Mouse (Mus musculus): ENCODE results near the gene Gpr1. TPM values are rescaled to one million over a fixed set of nuclear protein-coding genes. Genes with fewer than 3 reads are reported as not detected.
"Not testable (repeated sequence)": the region's sequence is repeated elsewhere in the genome, so short reads cannot be mapped to it uniquely, and the experiment has no call there.

The Gpr1 gene
- total RNA-seq, 2 experiments from 2014 or later = 0.29 to 0.59 TPM

- no peak for DNase-seq
Observed at GRCm38 (mm10) chr1:63219277-63219676, 4.9 kb upstream of the Gpr1 start.

DNA sequence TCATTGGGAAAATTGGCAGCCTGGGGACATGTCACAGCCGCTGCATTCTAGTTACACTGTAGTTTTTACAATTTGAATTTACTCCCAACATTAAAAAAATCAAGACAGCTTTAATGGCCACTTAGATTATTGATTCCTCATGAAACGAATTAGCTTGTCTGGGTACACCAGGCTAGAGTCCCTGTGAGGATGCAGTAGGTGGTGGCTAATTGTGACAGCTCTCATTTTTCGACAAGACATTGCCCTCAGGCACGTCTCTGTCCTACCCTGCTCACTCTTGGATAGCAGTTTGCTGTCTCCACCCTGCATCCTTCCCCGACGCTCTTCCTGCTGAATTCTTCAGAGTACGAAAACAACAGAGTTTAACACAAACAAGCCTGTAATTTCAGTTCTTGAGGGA, 288 bp upstream of the Gpr1 start:
- DNase-seq = no peak

DNA sequence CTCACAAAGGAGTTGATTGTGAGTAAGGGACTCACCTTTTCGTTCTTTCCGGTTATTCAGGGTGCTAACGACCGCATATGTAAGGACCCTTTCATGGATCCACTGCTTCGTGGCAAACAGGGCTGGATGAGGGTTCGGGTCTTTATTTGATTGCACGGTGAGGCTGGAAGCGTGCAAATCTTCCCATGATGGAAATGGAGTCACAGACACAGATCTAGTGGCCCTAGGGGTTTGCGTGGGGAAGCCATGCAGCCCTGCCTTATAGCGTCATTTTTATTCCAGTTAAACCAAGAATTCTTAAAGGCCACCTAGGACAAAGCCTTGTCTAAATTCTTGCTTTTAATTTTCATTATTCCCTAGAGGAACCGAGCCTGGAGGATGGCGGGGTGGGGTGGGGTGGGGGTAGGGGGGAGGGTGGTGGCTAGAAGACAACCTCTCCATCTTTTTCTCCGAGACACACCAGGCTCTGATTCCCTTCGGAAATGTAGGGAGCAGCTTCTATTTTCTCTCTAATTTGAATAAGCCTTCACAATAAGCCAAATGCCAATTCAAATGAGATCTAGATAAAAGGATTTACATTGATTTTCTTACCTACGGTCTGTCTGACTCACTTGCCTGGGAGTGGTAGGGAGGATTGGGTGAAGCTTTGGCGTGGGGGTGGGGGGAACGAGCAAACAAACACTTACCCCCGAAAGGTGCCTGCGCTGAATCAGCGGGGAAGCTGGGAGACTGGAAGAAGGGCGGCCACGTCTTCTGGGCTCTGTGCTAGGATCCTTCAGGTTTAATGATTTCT, 669 bp downstream of the Gpr1 start:
- no peak for DNase-seq

- no peak for DNase-seq
Observed at GRCm38 (mm10) chr1:63209861-63210529, 4.3 kb downstream of the Gpr1 start.

DNA sequence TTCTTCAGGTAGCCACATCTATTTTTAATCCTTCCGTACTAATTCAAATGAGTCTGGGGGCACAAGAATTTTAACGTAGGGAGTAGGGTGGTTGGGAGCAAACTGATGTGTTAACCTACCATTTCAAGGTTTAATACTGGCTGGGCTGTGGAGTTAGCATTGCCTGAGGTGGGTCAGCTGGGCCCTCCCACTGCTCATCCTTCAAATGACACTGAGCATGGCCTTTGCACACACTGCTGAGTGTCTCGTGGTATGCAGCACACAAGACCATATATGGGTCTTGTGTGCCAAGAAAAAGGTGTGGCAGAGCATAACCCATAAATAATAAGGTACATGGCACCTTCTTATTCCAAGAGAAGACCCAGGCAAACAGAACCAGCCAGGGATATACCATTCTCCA, 6.7 kb downstream of the Gpr1 start:
- DNase-seq = no peak

DNA sequence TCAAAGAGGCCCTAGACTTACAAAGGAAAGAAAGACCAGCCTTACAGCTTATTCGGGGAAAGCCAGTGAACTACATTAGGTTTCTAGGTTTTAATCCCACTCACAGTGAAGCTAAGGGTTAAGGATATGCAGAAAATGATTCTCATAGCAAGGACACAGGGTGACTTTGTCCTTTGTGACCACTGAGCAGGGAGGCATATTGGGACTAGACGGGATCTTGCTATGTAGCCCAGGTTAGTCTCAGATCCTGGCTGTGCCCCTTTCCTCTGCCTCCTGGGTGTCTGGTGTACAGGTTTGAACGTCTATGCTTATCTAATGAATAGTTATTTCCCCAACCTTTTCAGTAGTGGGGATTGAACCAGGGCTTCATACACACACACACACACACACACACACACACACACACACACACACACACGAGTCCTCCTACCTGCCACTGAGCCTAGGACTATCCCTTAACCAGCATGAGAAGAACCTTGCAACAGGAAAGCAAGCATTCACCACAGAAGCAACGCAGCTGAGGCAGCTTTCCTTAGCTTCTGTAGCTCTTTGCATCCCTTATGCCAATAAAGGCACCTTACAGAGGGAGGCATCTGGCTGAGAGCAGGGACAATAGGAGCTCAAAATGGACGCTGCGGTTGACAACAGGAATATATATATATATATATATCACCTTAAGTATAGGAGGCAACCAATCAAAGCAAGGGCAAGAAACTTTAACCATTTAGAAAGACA, 9.5 kb downstream of the Gpr1 start:
- DNase-seq = no peak

- no peak for DNase-seq
Observed at GRCm38 (mm10) chr1:63203950-63204659, 10.2 kb downstream of the Gpr1 start.

GRCm38 (mm10) chr1:63203471-63203870, 10.9 kb downstream of the Gpr1 start:
- DNase-seq = no peak

- no peak for DNase-seq
Observed at GRCm38 (mm10) chr1:63201672-63202071, 12.7 kb downstream of the Gpr1 start.

GRCm38 (mm10) chr1:63200322-63200721, 14.0 kb downstream of the Gpr1 start:
- DNase-seq = no peak

- no peak for DNase-seq
Observed at GRCm38 (mm10) chr1:63199387-63199786, 15.0 kb downstream of the Gpr1 start.

DNA sequence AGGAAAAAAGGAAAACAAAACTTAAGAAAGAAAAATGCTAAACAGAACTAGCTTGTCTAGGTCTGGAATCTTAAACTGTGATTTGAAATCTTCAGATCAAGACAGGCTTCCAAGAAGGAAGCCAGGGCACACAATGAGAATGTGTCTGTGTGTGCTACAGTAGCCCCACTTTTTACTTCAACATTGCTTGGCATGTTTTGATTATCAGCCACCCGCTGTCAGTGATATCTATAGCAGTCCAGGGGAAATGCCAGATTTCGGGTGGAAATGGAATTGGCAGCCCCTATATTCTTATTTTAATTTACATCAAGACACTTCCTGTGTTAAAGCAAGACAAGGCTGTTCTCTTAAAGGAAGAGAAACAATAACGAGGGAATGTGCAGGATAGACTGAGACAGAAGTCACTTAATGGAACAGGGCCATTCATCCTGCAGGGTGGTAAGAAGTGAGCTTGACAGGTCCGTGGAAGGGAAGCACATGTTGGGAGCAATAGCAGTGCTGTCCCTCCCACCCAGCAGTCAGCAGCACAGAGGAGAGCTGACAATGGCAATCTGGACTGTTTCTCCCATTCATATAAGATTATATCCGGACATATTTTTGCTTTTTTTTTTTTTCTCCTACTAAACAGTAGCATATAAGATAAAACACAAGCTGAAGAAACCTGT, 18.4 kb downstream of the Gpr1 start:
- no peak for DNase-seq

DNA sequence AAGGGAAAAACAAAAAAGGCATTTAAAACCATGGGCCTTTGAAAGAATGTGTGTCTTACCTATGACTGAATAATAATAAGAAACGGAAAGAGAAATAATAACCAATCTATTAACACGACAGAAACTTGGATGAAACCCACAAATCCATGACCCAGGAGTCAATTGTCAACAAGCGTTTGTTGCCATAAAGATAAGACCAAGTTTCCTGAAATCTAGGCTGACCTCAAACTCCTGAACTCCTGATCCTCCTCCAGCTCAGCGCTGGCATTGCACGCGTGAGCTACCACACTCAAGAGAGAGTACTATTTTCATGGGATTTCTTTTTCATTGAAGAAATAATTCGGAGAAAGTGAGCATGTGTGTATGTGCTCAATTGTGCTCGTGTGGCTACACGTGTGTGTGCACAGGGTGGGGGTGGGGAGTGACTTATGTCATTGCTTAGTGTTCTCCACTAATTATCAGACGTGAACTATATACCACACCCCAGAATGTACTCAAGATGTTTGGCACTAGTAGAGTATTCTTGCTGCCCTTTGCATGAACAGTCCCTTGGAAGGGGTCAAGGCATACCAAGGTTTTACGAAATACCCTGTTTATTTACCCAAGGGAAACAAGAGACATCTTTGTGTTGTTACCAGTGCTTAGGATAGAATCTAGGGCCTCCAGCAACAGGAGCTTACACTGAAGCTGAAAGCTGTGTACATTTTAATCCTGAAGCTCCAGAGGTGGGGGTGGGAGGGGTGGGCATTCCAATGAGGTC, 21.9 kb downstream of the Gpr1 start:
- DNase-seq = no peak

GRCm38 (mm10) chr1:63190851-63191250, 23.5 kb downstream of the Gpr1 start:
- peak; percentile 35 for DNase-seq

DNA sequence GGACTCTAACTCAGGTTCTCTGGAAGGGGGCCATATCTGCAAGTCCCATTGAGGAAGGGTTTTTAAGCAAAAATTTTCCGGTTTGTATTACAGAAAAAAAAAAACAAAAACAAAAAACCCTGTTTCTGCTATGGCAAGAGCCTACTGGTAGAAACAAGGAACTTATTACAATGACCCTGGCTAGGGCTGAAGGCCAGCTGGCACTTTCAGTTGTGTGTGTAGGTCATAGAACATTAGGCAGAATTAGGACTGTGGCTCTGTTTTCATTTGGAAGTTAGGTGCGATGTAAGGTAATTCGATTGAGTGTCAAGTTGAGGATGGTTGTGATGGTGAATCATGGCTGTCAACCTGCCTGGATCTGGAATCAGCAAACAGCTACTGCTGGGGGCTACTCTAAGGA, 25.8 kb downstream of the Gpr1 start:
- no peak for DNase-seq

GRCm38 (mm10) chr1:63185430-63185829, 28.9 kb downstream of the Gpr1 start:
- not testable (repeated sequence) for DNase-seq

DNA sequence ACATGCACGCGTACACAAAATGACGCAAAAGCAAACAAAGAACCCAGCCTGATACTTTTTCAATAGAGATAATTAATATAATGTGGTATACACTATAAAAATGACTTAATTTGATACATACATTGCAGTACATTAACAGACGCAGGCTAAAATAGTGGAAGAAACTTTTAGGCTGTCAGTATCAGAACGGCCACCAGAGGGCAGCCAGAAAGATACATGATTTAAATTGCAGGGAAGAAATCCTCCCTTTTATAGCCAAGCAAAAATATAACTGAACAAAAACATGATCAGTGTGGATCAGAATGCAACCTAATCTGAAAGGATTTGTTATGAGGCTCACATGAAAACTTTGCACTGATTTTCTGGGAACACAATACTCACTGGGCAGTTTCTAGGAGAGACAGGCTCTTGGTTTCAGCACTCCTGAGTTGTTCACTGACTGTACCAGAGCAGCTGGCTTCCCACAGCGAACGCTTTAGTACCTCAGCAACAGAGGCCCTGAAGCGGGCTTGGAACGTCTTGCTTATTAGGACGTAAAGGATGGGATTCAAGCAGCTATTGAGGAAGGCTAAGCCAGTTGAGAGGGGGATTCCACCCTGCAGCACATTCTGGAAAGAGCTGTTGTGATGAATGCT, 31.6 kb downstream of the Gpr1 start:
- DNase-seq = peak; percentile 60

- DNase-seq = peak; percentile 82
Observed at GRCm38 (mm10) chr1:63182212-63182611, 32.1 kb downstream of the Gpr1 start.

DNA sequence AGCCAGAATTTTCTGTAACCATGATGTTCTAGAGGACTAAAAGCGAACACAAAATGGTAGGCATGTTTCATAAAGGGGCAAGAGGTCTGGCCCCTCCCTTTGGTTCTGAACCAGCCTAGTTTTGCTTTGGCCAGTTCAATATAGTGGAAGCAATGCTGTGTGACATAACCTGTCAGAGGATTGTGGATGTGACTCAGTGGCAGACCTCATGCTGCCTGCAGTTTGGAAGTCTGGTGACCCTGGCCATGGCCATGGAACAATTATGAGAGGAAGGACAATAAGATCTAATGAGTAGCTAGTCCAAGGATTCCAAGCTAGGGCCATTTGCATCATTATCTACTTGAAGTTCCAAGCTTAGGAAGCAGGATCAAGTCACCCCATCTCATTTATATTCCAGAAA, 32.9 kb downstream of the Gpr1 start:
- no peak for DNase-seq

- peak; percentile 92 for DNase-seq
Observed at GRCm38 (mm10) chr1:63181019-63181418, 33.3 kb downstream of the Gpr1 start.

- DNase-seq = not testable (repeated sequence)
Observed at GRCm38 (mm10) chr1:63180575-63180974, 33.8 kb downstream of the Gpr1 start.

All from gastrocnemius, postnatal 10 days (tissue).